Mouse (Mus musculus) G1E-ER4 (cell line): ENCODE results near the gene Acp1. TPM values are rescaled to one million over a fixed set of nuclear protein-coding genes. Genes with fewer than 3 reads are reported as not detected.

Experiments
- GATA1 ChIP-seq: IDR thresholded peaks from one replicate; pipeline ENCODE4 v1.8.0; 2012; ENCODE audit warnings: low read length, inconsistent platforms
- polyA plus RNA-seq: library from polyadenylated mRNA; stranded (reverse); fragments of >175 nt; gene quantifications from 2 replicates; pipeline ENCODE4 v1.2.3, GENCODE M21; 2012

Gene Acp1
- polyA plus RNA-seq = 2.0 and 2.2 TPM in 2 replicates

- TF ChIP-seq GATA1 = no peak
Measured at GRCm38 (mm10) chr12:30911261-30912047, at the start of gene Acp1, which contains the start of gene Sh3yl1. Acp1 (minus strand) TSS chr12:30911589. Sh3yl1 (plus strand) TSS chr12:30911668.

- no peak for TF ChIP-seq GATA1
Measured at GRCm38 (mm10) chr12:30944197-30944596, 32.8 kb upstream of the Acp1 start.

GRCm38 (mm10) chr12:30943057-30943986 is 31.9 kb upstream of the Acp1 start:
- TF ChIP-seq GATA1 = no peak

- no peak for TF ChIP-seq GATA1
Measured at GRCm38 (mm10) chr12:30936899-30937298, 25.5 kb upstream of the Acp1 start.

- no peak for TF ChIP-seq GATA1
Measured at GRCm38 (mm10) chr12:30933299-30933698, 21.9 kb upstream of the Acp1 start.

GRCm38 (mm10) chr12:30928182-30928581 is 16.8 kb upstream of the Acp1 start:
- no peak for TF ChIP-seq GATA1

GRCm38 (mm10) chr12:30922401-30922800 is 11.0 kb upstream of the Acp1 start:
- no peak for TF ChIP-seq GATA1

- no peak for TF ChIP-seq GATA1
Measured at GRCm38 (mm10) chr12:30912840-30913239, 1.5 kb upstream of the Acp1 start.

- TF ChIP-seq GATA1 = no peak
Measured at GRCm38 (mm10) chr12:30912048-30912381, 626 bp upstream of the Acp1 start.

- no peak for TF ChIP-seq GATA1
Measured at GRCm38 (mm10) chr12:30910860-30911259, 529 bp downstream of the Acp1 start.

- TF ChIP-seq GATA1 = no peak
Measured at GRCm38 (mm10) chr12:30909881-30910280, 1.5 kb downstream of the Acp1 start.

- TF ChIP-seq GATA1 = no peak
Measured at GRCm38 (mm10) chr12:30908658-30909057, 2.7 kb downstream of the Acp1 start.

- no peak for TF ChIP-seq GATA1
Measured at GRCm38 (mm10) chr12:30897039-30897438, 14.3 kb downstream of the Acp1 start.

- TF ChIP-seq GATA1 = no peak
Measured at GRCm38 (mm10) chr12:30891438-30891837, 20.0 kb downstream of the Acp1 start.

GRCm38 (mm10) chr12:30890067-30890466 is 21.3 kb downstream of the Acp1 start:
- no peak for TF ChIP-seq GATA1

GRCm38 (mm10) chr12:30888003-30888402 is 23.4 kb downstream of the Acp1 start:
- no peak for TF ChIP-seq GATA1
